ENCODE assay signal across 8 mouse cellular contexts in the genomic region with DNA sequence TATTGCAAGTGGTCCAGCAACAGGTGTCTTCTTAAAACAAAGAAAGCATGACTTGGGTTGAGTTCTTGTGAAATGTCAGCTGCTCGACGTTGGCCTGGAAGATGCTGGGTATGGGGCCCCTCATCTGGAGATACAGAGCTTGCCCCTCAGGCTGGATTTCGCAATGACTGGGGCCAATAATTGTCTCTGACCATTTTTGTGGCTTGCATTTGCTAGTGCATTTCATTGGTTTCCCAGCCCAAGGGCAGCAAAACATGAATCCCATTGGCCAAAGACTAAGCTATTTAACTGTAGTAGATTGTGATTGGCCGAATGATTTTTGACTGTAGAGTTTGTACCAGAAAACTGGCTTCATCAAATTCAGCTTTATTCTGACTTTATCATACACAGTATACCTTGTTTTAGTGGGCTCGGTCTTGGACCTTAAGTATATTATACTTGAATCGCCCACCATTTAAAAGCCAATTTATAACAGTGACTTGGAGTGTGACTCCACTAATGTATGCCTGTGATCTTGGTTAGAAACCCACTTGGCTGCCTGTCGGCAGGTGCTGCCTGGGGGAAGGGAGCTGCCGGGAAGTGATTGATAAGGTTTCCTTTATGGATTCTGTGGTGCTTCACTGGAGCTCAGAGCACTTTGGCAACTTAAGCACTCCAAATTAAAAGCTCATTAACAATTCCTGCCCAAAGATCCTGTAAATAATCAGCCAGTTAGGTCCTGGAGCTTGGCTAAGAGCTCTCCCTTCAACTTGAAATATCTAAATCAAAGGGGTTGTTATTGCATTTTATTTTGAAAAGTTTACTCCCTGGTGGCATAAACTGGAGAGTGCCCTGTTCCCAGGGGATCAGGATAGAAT. TPM values are rescaled to one million over a fixed set of nuclear protein-coding genes. Genes with fewer than 3 reads are reported as not detected.
DNase-seq lines count a peak whose midpoint lies in the region; ATAC-seq and TF ChIP-seq lines count a peak whose summit lies in the region.

No protein-coding gene starts in this region.

- DNase-seq in heart, postnatal 14 days = no peak
- DNase-seq in liver, postnatal 0 days = no peak
- no peak for DNase-seq in spleen, postnatal 14 days (ENCODE audit: low spot score in 2 of 2)
- DNase-seq in cerebellum, postnatal 10 days = no peak
- no peak for DNase-seq in spleen, adult 12 weeks (ENCODE audit: low spot score)

- WGBS in heart, embryonic 11.5 days (ENCODE audit: insufficient replicate concordance) = 49% methylated on average over 8 of the region's 8 CpGs
- WGBS in intestine, embryonic 15.5 days = 48% methylated on average over 8 of the region's 8 CpGs
- WGBS in liver, postnatal 0 days (ENCODE audit: insufficient replicate concordance) = 53% methylated on average over 8 of the region's 8 CpGs

- H3K36me3 ChIP-seq in heart, embryonic 11.5 days (ENCODE audit: control insufficient read depth, insufficient read depth, low read length) = no peaks in the 10 kb centered on the region
- no peaks in the 10 kb centered on the region for H3K36me3 ChIP-seq in intestine, embryonic 15.5 days
- no peaks in the 10 kb centered on the region for H3K36me3 ChIP-seq in liver, postnatal 0 days (replicated peaks; ENCODE audit: insufficient read depth, low read length)

- TF ChIP-seq EP300 in liver, postnatal 0 days (IDR thresholded peaks at IDR 0.05; ENCODE audit: low read depth) = no peak

- ATAC-seq in heart, embryonic 11.5 days (replicated peaks; ENCODE audit: insufficient number of reproducible peaks, low FRiP score, low TSS enrichment) = no peak
- ATAC-seq in intestine, embryonic 15.5 days = no peak
- ATAC-seq in liver, postnatal 0 days = no peak

- intact Hi-C loops in heart, postnatal 14 days (cut with DNase I) = no loop called here

- no peaks in the 10 kb centered on the region for H3K9me3 ChIP-seq in heart, embryonic 11.5 days (replicated peaks; ENCODE audit: control insufficient read depth, low read length)
- H3K9me3 ChIP-seq in intestine, embryonic 15.5 days = no peaks in the 10 kb centered on the region
- no peaks in the 10 kb centered on the region for H3K9me3 ChIP-seq in liver, postnatal 0 days (ENCODE audit: low read length)

- H3K4me2 ChIP-seq in heart, embryonic 11.5 days = peak overlapping the region; percentile 90
- H3K4me2 ChIP-seq in intestine, embryonic 15.5 days (replicated peaks) = peak overlapping the region; percentile 84
- H3K4me2 ChIP-seq in liver, postnatal 0 days (ENCODE audit: low read depth, low read length) = peak overlapping the region; percentile 89

- peak overlapping the region; percentile 77 for H3K4me3 ChIP-seq in heart, embryonic 11.5 days (ENCODE audit: low read depth, low read length)
- peak overlapping the region; percentile 80 for H3K4me3 ChIP-seq in bone marrow macrophage, adult 2 months (ENCODE audit: insufficient read depth, low read length)
- peak overlapping the region; percentile 90 for H3K4me3 ChIP-seq in intestine, embryonic 15.5 days (replicated peaks)
- peak overlapping the region; percentile 77 for H3K4me3 ChIP-seq in liver, postnatal 0 days (ENCODE audit: low read depth, low read length)

- H3K4me1 ChIP-seq in heart, embryonic 11.5 days (ENCODE audit: control insufficient read depth, insufficient read depth, low read length) = peaks cover 14% of the 10 kb centered on the region
- H3K4me1 ChIP-seq in bone marrow macrophage, adult 2 months (ENCODE audit: control insufficient read depth, insufficient read depth, low read length) = peaks cover 22% of the 10 kb centered on the region
- peaks cover 18% of the 10 kb centered on the region for H3K4me1 ChIP-seq in intestine, embryonic 15.5 days (replicated peaks)
- peaks cover 17% of the 10 kb centered on the region for H3K4me1 ChIP-seq in liver, postnatal 0 days (ENCODE audit: insufficient read depth)

- no peaks in the 10 kb centered on the region for H3K27me3 ChIP-seq in heart, embryonic 11.5 days (ENCODE audit: control insufficient read depth, insufficient read depth, low read length)
- no peaks in the 10 kb centered on the region for H3K27me3 ChIP-seq in intestine, embryonic 15.5 days (replicated peaks)
- H3K27me3 ChIP-seq in liver, postnatal 0 days (ENCODE audit: insufficient read depth, low read length) = no peaks in the 10 kb centered on the region

- no peak for TF ChIP-seq CTCF in bone marrow macrophage, adult 2 months (IDR thresholded peaks at IDR 0.05; ENCODE audit: low read depth, low read length)
- TF ChIP-seq CTCF in liver, postnatal 0 days (IDR thresholded peaks at IDR 0.05; ENCODE audit: low read depth) = no peak

- H3K9ac ChIP-seq in heart, embryonic 11.5 days (ENCODE audit: low read depth, low read length) = peak overlapping the region; percentile 85
- peak overlapping the region; percentile 72 for H3K9ac ChIP-seq in intestine, embryonic 15.5 days
- peak overlapping the region; percentile 73 for H3K9ac ChIP-seq in liver, postnatal 0 days (replicated peaks)

- H3K27ac ChIP-seq in heart, embryonic 11.5 days (ENCODE audit: low read depth, low read length) = no peak overlapping the region
- H3K27ac ChIP-seq in bone marrow macrophage, adult 2 months (ENCODE audit: insufficient read depth, low read depth, low read length) = peak overlapping the region; percentile 42
- no peak overlapping the region for H3K27ac ChIP-seq in intestine, embryonic 15.5 days
- no peak overlapping the region for H3K27ac ChIP-seq in liver, postnatal 0 days (ENCODE audit: low read depth)

- TF ChIP-seq POLR2A in bone marrow macrophage, adult 2 months (IDR thresholded peaks at IDR 0.05; ENCODE audit: borderline replicate concordance, low read depth, low read length) = no peak

RNA-seq across cellular contexts. Expression of a gene that starts 1.2 kb away (rescaled TPM):
- polyA plus RNA-seq in heart, embryonic 11.5 days (2014; fragmentation: Nextera tagmentation; extraction: Ambion mirVana) = 98.9 and 102 TPM in 2 replicates
- 10 to 100 TPM; 75.4 to 82.6 TPM for total RNA-seq in heart, postnatal 14 days (2021)
- polyA plus RNA-seq in bone marrow macrophage, adult 2 months (2012; ENCODE audit: insufficient read depth, insufficient read length, missing spikeins) = 50.9 and 54.3 TPM in 2 replicates
- polyA plus RNA-seq in intestine, embryonic 15.5 days (2015; fragmentation: Nextera tagmentation; extraction: Ambion mirVana) = 95.5 and 102 TPM in 2 replicates
- 27.8 and 30.5 TPM in 2 replicates for polyA plus RNA-seq in liver, postnatal 0 days (2015; fragmentation: Nextera tagmentation; extraction: Ambion mirVana)

RNA-seq across cellular contexts. Expression of a gene that starts 54.5 kb away (rescaled TPM):
- 32.4 and 35.4 TPM in 2 replicates for polyA plus RNA-seq in heart, embryonic 11.5 days (2014; fragmentation: Nextera tagmentation; extraction: Ambion mirVana)
- 10 to 100 TPM; 31.6 to 35.3 TPM for total RNA-seq in heart, postnatal 14 days (2021)
- polyA plus RNA-seq in bone marrow macrophage, adult 2 months (2012; ENCODE audit: insufficient read depth, insufficient read length, missing spikeins) = 84.5 and 108 TPM in 2 replicates
- polyA plus RNA-seq in intestine, embryonic 15.5 days (2015; fragmentation: Nextera tagmentation; extraction: Ambion mirVana) = 60.0 and 63.9 TPM in 2 replicates
- 17.3 and 18.7 TPM in 2 replicates for polyA plus RNA-seq in liver, postnatal 0 days (2015; fragmentation: Nextera tagmentation; extraction: Ambion mirVana)
